Mouse (Mus musculus): ENCODE measurements around the gene Bdh1. TPM values are rescaled to one million over a fixed set of nuclear protein-coding genes. Genes with fewer than 3 reads are reported as not detected.

The Bdh1 gene
- total RNA-seq, 1 experiment: 12.0 TPM

GRCm38 (mm10) chr16:31400908-31401692 lies 21.0 kb upstream of the Bdh1 start:
- TF ChIP-seq ZNF384 (IDR thresholded peaks at IDR 0.05; ENCODE audit: low read depth, low read length) (no peak), HCFC1 (IDR thresholded peaks at IDR 0.05; ENCODE audit: borderline replicate concordance, insufficient read depth, low read length) (no peak), MAFK (IDR thresholded peaks at IDR 0.05; ENCODE audit: insufficient read depth, low read depth, low read length) (no peak), CHD2 (IDR thresholded peaks at IDR 0.05; ENCODE audit: low read depth, low read length) (no peak), ZC3H11A (IDR thresholded peaks at IDR 0.05; ENCODE audit: borderline replicate concordance, low read depth, low read length) (no peak)
- H3K4me1 ChIP-seq (ENCODE audit: control insufficient read depth in 2 of 2, insufficient read depth in 2 of 2, low read length in 2 of 2, poor library complexity in 1 of 2): peaks cover 0 to 5% of the 10 kb centered on the region in 2 experiments; a peak in 1 of 4 replicates
- H3K27ac ChIP-seq (ENCODE audit: insufficient read depth, low read depth, low read length, poor library complexity, severe bottlenecking): no peak overlapping the region
- in situ Hi-C loops (cut with MboI; ENCODE audit: low sequenced_read_pairs in 2 of 2, unreplicated experiment in 2 of 2): no loop called here
- no peak overlapping the region for H3K4me3 ChIP-seq (ENCODE audit: insufficient read depth in 1 of 2, low read depth in 1 of 2, low read length in 2 of 2, poor library complexity in 1 of 2, severe bottlenecking in 1 of 2)
- H3K9ac ChIP-seq (ENCODE audit: insufficient read depth, low read depth, low read length, poor library complexity, severe bottlenecking): no peak overlapping the region
- H3K36me3 ChIP-seq (ENCODE audit: control insufficient read depth, insufficient read depth, low read length, poor library complexity, severe bottlenecking): no peaks in the 10 kb centered on the region
- DNase-seq (ENCODE audit: low read depth, low spot score): no peak
- H3K9me3 ChIP-seq (ENCODE audit: control insufficient read depth, insufficient read depth, low read depth, low read length): no peaks in the 10 kb centered on the region

DNA sequence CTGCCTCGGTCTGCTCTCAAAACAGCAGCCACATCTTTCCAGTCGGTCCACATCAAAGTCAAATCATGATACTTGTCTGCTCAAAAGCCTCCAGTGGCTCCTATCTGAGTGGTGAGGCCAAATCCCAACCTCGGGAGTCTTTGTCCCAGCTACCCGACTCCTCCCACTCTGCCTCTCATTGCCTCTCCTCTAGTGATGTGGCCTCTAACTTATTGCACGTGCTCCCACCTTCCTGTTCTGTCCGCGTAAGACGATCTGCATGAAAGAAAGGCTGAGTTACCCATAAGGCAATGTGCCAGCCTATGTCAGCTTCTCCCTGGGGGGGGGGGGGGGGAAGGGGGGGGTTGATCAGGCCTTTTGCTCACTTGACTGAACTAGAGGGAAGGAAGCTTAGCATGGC lies 20.0 kb upstream of the Bdh1 start:
- Histone ChIP-seq H3K9me3 (ENCODE audit: control insufficient read depth, insufficient read depth, low read depth, low read length) (no peaks in the 10 kb centered on the region), H3K36me3 (ENCODE audit: control insufficient read depth, insufficient read depth, low read length, poor library complexity, severe bottlenecking) (no peaks in the 10 kb centered on the region), H3K4me3 (ENCODE audit: insufficient read depth in 1 of 2, low read depth in 1 of 2, low read length in 2 of 2, poor library complexity in 1 of 2, severe bottlenecking in 1 of 2) (peak overlapping the region in 1 of 2 experiments; percentile 9; a peak in 1 of 4 replicates), H3K4me1 (ENCODE audit: control insufficient read depth in 2 of 2, insufficient read depth in 2 of 2, low read length in 2 of 2, poor library complexity in 1 of 2) (peaks cover 0 to 5% of the 10 kb centered on the region in 2 experiments; a peak in 1 of 4 replicates), H3K9ac (ENCODE audit: insufficient read depth, low read depth, low read length, poor library complexity, severe bottlenecking) (no peak overlapping the region), H3K27ac (ENCODE audit: insufficient read depth, low read depth, low read length, poor library complexity, severe bottlenecking) (0 out of 2 replicates have a peak overlapping the region, but pooled peaks have one; percentile 18)
- no peak for DNase-seq (ENCODE audit: low read depth, low spot score)
- TF ChIP-seq MAFK (IDR thresholded peaks at IDR 0.05; ENCODE audit: insufficient read depth, low read depth, low read length): no peak
- TF ChIP-seq ZNF384 (IDR thresholded peaks at IDR 0.05; ENCODE audit: low read depth, low read length): no peak
- TF ChIP-seq CHD2 (IDR thresholded peaks at IDR 0.05; ENCODE audit: low read depth, low read length): no peak
- no peak for TF ChIP-seq ZC3H11A (IDR thresholded peaks at IDR 0.05; ENCODE audit: borderline replicate concordance, low read depth, low read length)
- TF ChIP-seq HCFC1 (IDR thresholded peaks at IDR 0.05; ENCODE audit: borderline replicate concordance, insufficient read depth, low read length): no peak
- in situ Hi-C loops (cut with MboI; ENCODE audit: low sequenced_read_pairs in 2 of 2, unreplicated experiment in 2 of 2): no loop called here

DNA sequence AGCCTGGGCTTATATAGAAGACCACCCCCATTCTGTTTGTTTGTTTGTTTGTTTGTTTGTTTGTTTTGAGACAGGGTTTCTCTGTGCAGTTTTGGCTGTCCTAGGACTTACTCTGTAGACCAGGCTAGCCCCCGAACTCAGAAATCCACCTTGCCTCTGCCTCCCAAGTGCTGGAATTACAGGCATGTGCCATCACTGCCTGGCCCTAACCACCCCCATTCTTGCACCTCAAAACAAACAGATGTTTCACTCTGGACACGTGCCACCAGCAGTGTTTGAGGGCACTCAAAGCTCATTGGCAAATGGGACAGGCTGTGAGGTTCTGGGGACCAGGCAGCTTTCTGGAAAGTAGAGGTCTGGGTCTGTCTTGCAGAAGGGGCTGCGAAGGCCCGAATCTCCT lies 18.1 kb upstream of the Bdh1 start:
- TF ChIP-seq HCFC1 (IDR thresholded peaks at IDR 0.05; ENCODE audit: borderline replicate concordance, insufficient read depth, low read length): no peak
- TF ChIP-seq ZC3H11A (IDR thresholded peaks at IDR 0.05; ENCODE audit: borderline replicate concordance, low read depth, low read length): no peak
- no peak for TF ChIP-seq ZNF384 (IDR thresholded peaks at IDR 0.05; ENCODE audit: low read depth, low read length)
- TF ChIP-seq CHD2 (IDR thresholded peaks at IDR 0.05; ENCODE audit: low read depth, low read length): no peak
- no peak for TF ChIP-seq MAFK (IDR thresholded peaks at IDR 0.05; ENCODE audit: insufficient read depth, low read depth, low read length)
- H3K9ac ChIP-seq (ENCODE audit: insufficient read depth, low read depth, low read length, poor library complexity, severe bottlenecking): no peak overlapping the region
- no peaks in the 10 kb centered on the region for H3K36me3 ChIP-seq (ENCODE audit: control insufficient read depth, insufficient read depth, low read length, poor library complexity, severe bottlenecking)
- in situ Hi-C loops (cut with MboI; ENCODE audit: low sequenced_read_pairs in 2 of 2, unreplicated experiment in 2 of 2): no loop called here
- H3K4me3 ChIP-seq (ENCODE audit: insufficient read depth in 1 of 2, low read depth in 1 of 2, low read length in 2 of 2, poor library complexity in 1 of 2, severe bottlenecking in 1 of 2): no peak overlapping the region
- no peak overlapping the region for H3K27ac ChIP-seq (ENCODE audit: insufficient read depth, low read depth, low read length, poor library complexity, severe bottlenecking)
- DNase-seq (ENCODE audit: low read depth, low spot score): no peak
- no peaks in the 10 kb centered on the region for H3K9me3 ChIP-seq (ENCODE audit: control insufficient read depth, insufficient read depth, low read depth, low read length)
- peaks cover 0 to 5% of the 10 kb centered on the region in 2 experiments; a peak in 1 of 4 replicates for H3K4me1 ChIP-seq (ENCODE audit: control insufficient read depth in 2 of 2, insufficient read depth in 2 of 2, low read length in 2 of 2, poor library complexity in 1 of 2)

GRCm38 (mm10) chr16:31405040-31405439 lies 17.0 kb upstream of the Bdh1 start:
- Histone ChIP-seq H3K9me3 (ENCODE audit: control insufficient read depth, insufficient read depth, low read depth, low read length) (no peaks in the 10 kb centered on the region), H3K9ac (ENCODE audit: insufficient read depth, low read depth, low read length, poor library complexity, severe bottlenecking) (no peak overlapping the region), H3K4me3 (ENCODE audit: insufficient read depth in 1 of 2, low read depth in 1 of 2, low read length in 2 of 2, poor library complexity in 1 of 2, severe bottlenecking in 1 of 2) (no peak overlapping the region), H3K27ac (ENCODE audit: insufficient read depth, low read depth, low read length, poor library complexity, severe bottlenecking) (no peak overlapping the region), H3K4me1 (ENCODE audit: control insufficient read depth in 2 of 2, insufficient read depth in 2 of 2, low read length in 2 of 2, poor library complexity in 1 of 2) (peaks cover 0 to 5% of the 10 kb centered on the region in 2 experiments; a peak in 1 of 4 replicates), H3K36me3 (ENCODE audit: control insufficient read depth, insufficient read depth, low read length, poor library complexity, severe bottlenecking) (no peaks in the 10 kb centered on the region)
- no peak for DNase-seq (ENCODE audit: low read depth, low spot score)
- in situ Hi-C loops (cut with MboI; ENCODE audit: low sequenced_read_pairs in 2 of 2, unreplicated experiment in 2 of 2): no loop called here
- TF ChIP-seq ZC3H11A (IDR thresholded peaks at IDR 0.05; ENCODE audit: borderline replicate concordance, low read depth, low read length) (peak; percentile 26; the same call in 1 of the 2 replicates), ZNF384 (IDR thresholded peaks at IDR 0.05; ENCODE audit: low read depth, low read length) (no peak), HCFC1 (IDR thresholded peaks at IDR 0.05; ENCODE audit: borderline replicate concordance, insufficient read depth, low read length) (no peak), MAFK (IDR thresholded peaks at IDR 0.05; ENCODE audit: insufficient read depth, low read depth, low read length) (no peak)
